ENCODE assay signal across 15 mouse cellular contexts in genomic region chr15:77292381-77292780, GRCm38 (mm10).
"Had no signal": no experiment of that assay in that cellular context is flagged by ENCODE, and none has a peak within 500 bp of the region (broad histone marks: within the 10 kb centered on the region; RNA-seq: fewer than 3 reads in every experiment).

No protein-coding gene starts in this region.

- H3K9ac ChIP-seq: liver, embryonic 13.5 days; neural tube, embryonic 12.5 days; neural tube, embryonic 15.5 days had no signal

- DNase-seq: kidney, adult 9 months; kidney, postnatal 14 days; kidney, postnatal 4 days; layer of hippocampus, adult 9-11 months; layer of hippocampus, postnatal 36 days; liver, embryonic 13.5 days; lung, adult 2 months; lung, postnatal 14 days; lung, postnatal 4 days; thymus, adult 18-20 months; thymus, postnatal 36 days had no signal

- H3K9me3 ChIP-seq: liver, embryonic 13.5 days; neural tube, embryonic 12.5 days; neural tube, embryonic 15.5 days had no signal

- H3K4me2 ChIP-seq: liver, embryonic 13.5 days; midbrain, embryonic 11.5 days; neural tube, embryonic 12.5 days; neural tube, embryonic 15.5 days had no signal

- H3K27ac ChIP-seq: left cerebral cortex, adult 2 months; liver, embryonic 13.5 days; neural tube, embryonic 12.5 days; neural tube, embryonic 15.5 days had no signal

- H3K36me3 ChIP-seq: liver, embryonic 13.5 days; neural tube, embryonic 12.5 days; neural tube, embryonic 15.5 days had no signal

- H3K27me3 ChIP-seq: liver, embryonic 13.5 days; neural tube, embryonic 12.5 days; neural tube, embryonic 15.5 days had no signal

- H3K4me3 ChIP-seq: left cerebral cortex, adult 2 months; liver, embryonic 13.5 days; neural tube, embryonic 12.5 days; neural tube, embryonic 15.5 days had no signal
